Mouse (Mus musculus): ENCODE results near the gene Rell1.
A peak's percentile ranks its signal among the peaks of the same experiment; 100 is the strongest.

The Rell1 gene

GRCm38 (mm10) chr5:63968443-63969415 lies at the start of gene Rell1:
Rell1 (minus strand) TSS chr5:63968897.
- DNase-seq (ENCODE audit: low read depth, low spot score): peak; percentile 68

- no peak for DNase-seq (ENCODE audit: low read depth, low spot score)
Measured at GRCm38 (mm10) chr5:64012596-64013366, 44.1 kb upstream of the Rell1 start.

- no peak for DNase-seq (ENCODE audit: low read depth, low spot score)
Measured at GRCm38 (mm10) chr5:64006548-64006947, 37.9 kb upstream of the Rell1 start.

- DNase-seq (ENCODE audit: low read depth, low spot score): no peak
Measured at GRCm38 (mm10) chr5:64003302-64003701, 34.6 kb upstream of the Rell1 start.

GRCm38 (mm10) chr5:63993865-63994264 lies 25.2 kb upstream of the Rell1 start:
- no peak for DNase-seq (ENCODE audit: low read depth, low spot score)

- no peak for DNase-seq (ENCODE audit: low read depth, low spot score)
Measured at GRCm38 (mm10) chr5:63990675-63991074, 22.0 kb upstream of the Rell1 start.

- DNase-seq (ENCODE audit: low read depth, low spot score): no peak
Measured at GRCm38 (mm10) chr5:63986337-63986736, 17.6 kb upstream of the Rell1 start.

GRCm38 (mm10) chr5:63982296-63982695 lies 13.6 kb upstream of the Rell1 start:
- DNase-seq (ENCODE audit: low read depth, low spot score): no peak

GRCm38 (mm10) chr5:63970991-63971390 lies 2.3 kb upstream of the Rell1 start:
- no peak for DNase-seq (ENCODE audit: low read depth, low spot score)

GRCm38 (mm10) chr5:63970281-63970732 lies 1.6 kb upstream of the Rell1 start:
- DNase-seq (ENCODE audit: low read depth, low spot score): no peak

- DNase-seq (ENCODE audit: low read depth, low spot score): no peak
Measured at GRCm38 (mm10) chr5:63969476-63970112, 897 bp upstream of the Rell1 start.

- DNase-seq (ENCODE audit: low read depth, low spot score): no peak
Measured at GRCm38 (mm10) chr5:63967591-63968141, 1.0 kb downstream of the Rell1 start.

- no peak for DNase-seq (ENCODE audit: low read depth, low spot score)
Measured at GRCm38 (mm10) chr5:63966379-63966778, 2.3 kb downstream of the Rell1 start.

GRCm38 (mm10) chr5:63965946-63966345 lies 2.8 kb downstream of the Rell1 start:
- DNase-seq (ENCODE audit: low read depth, low spot score): no peak

GRCm38 (mm10) chr5:63964576-63964975 lies 4.1 kb downstream of the Rell1 start:
- DNase-seq (ENCODE audit: low read depth, low spot score): no peak

GRCm38 (mm10) chr5:63961726-63962125 lies 7.0 kb downstream of the Rell1 start:
- DNase-seq (ENCODE audit: low read depth, low spot score): no peak

GRCm38 (mm10) chr5:63960565-63960964 lies 8.1 kb downstream of the Rell1 start:
- no peak for DNase-seq (ENCODE audit: low read depth, low spot score)

GRCm38 (mm10) chr5:63958963-63959708 lies 9.6 kb downstream of the Rell1 start:
- DNase-seq (ENCODE audit: low read depth, low spot score): no peak

GRCm38 (mm10) chr5:63957607-63958006 lies 11.1 kb downstream of the Rell1 start:
- no peak for DNase-seq (ENCODE audit: low read depth, low spot score)

GRCm38 (mm10) chr5:63956411-63956810 lies 12.3 kb downstream of the Rell1 start:
- no peak for DNase-seq (ENCODE audit: low read depth, low spot score)
